In genomic region chr10:107260428-107260827, GRCm38 (mm10) we compare ENCODE assay signal across 22 mouse cellular contexts. TPM values are rescaled to one million over a fixed set of nuclear protein-coding genes. Genes with fewer than 3 reads are reported as not detected.
DNase-seq lines count a peak whose midpoint lies in the region; ATAC-seq and TF ChIP-seq lines count a peak whose summit lies in the region.
"Had no signal": no experiment of that assay in that cellular context is flagged by ENCODE, and none has a peak within 500 bp of the region (broad histone marks: within the 10 kb centered on the region; RNA-seq: fewer than 3 reads in every experiment).

No protein-coding gene starts in this region.

- peak; percentile 45 for TF ChIP-seq CTCF in hindbrain, postnatal 0 days (IDR thresholded peaks at IDR 0.05; ENCODE audit: low read depth)
- TF ChIP-seq CTCF in liver, adult 2 months (IDR thresholded peaks at IDR 0.05; ENCODE audit: low read depth, low read length): 0 out of 2 replicates have a peak, but pooled peaks have one; percentile 2
- TF ChIP-seq CTCF in stomach, postnatal 0 days (IDR thresholded peaks at IDR 0.05; ENCODE audit: low read depth): peak; percentile 50

- no peaks in the 10 kb centered on the region for H3K9me3 ChIP-seq in hindbrain, postnatal 0 days (ENCODE audit: low read length)
- no peaks in the 10 kb centered on the region for H3K9me3 ChIP-seq in hindbrain, embryonic 11.5 days (ENCODE audit: control insufficient read depth, low read length)
- H3K9me3 ChIP-seq in liver, embryonic 12.5 days (replicated peaks): no peaks in the 10 kb centered on the region
- H3K9me3 ChIP-seq in stomach, postnatal 0 days (ENCODE audit: control insufficient read depth, low read length): no peaks in the 10 kb centered on the region
- H3K9me3 ChIP-seq: embryonic facial prominence, embryonic 15.5 days; forebrain, embryonic 15.5 days; hindbrain, embryonic 10.5 days; liver, embryonic 15.5 days had no signal

- no peaks in the 10 kb centered on the region for H3K27me3 ChIP-seq in hindbrain, postnatal 0 days (ENCODE audit: insufficient read depth, low read length)
- no peaks in the 10 kb centered on the region for H3K27me3 ChIP-seq in hindbrain, embryonic 11.5 days (ENCODE audit: control insufficient read depth, insufficient read depth, low read length)
- H3K27me3 ChIP-seq in liver, adult 2 months (ENCODE audit: control insufficient read depth, insufficient read depth, low read length): no peaks in the 10 kb centered on the region
- H3K27me3 ChIP-seq in liver, embryonic 12.5 days (replicated peaks): no peaks in the 10 kb centered on the region
- H3K27me3 ChIP-seq in stomach, postnatal 0 days (ENCODE audit: control insufficient read depth, insufficient read depth, low read length): no peaks in the 10 kb centered on the region
- H3K27me3 ChIP-seq: embryonic facial prominence, embryonic 15.5 days; forebrain, embryonic 15.5 days; liver, embryonic 15.5 days had no signal

- no peak overlapping the region for H3K4me2 ChIP-seq in hindbrain, postnatal 0 days (ENCODE audit: low read depth, low read length)
- no peak overlapping the region for H3K4me2 ChIP-seq in hindbrain, embryonic 11.5 days (replicated peaks; ENCODE audit: low read depth, low read length)
- H3K4me2 ChIP-seq in liver, embryonic 12.5 days: no peak overlapping the region
- H3K4me2 ChIP-seq in stomach, postnatal 0 days (replicated peaks; ENCODE audit: low read depth): no peak overlapping the region
- H3K4me2 ChIP-seq: embryonic facial prominence, embryonic 15.5 days; forebrain, embryonic 15.5 days; liver, embryonic 15.5 days had no signal

- H3K4me1 ChIP-seq in hindbrain, postnatal 0 days (ENCODE audit: insufficient read depth, low read length): no peaks in the 10 kb centered on the region
- H3K4me1 ChIP-seq in hindbrain, embryonic 11.5 days (replicated peaks; ENCODE audit: control insufficient read depth, insufficient read depth, low read length): no peaks in the 10 kb centered on the region
- no peaks in the 10 kb centered on the region for H3K4me1 ChIP-seq in liver, adult 2 months (ENCODE audit: control insufficient read depth, insufficient read depth, low read length)
- H3K4me1 ChIP-seq in liver, embryonic 12.5 days: no peaks in the 10 kb centered on the region
- no peaks in the 10 kb centered on the region for H3K4me1 ChIP-seq in stomach, postnatal 0 days (replicated peaks; ENCODE audit: control insufficient read depth, insufficient read depth)
- H3K4me1 ChIP-seq: embryonic facial prominence, embryonic 15.5 days; forebrain, embryonic 15.5 days; hindbrain, embryonic 10.5 days; liver, embryonic 15.5 days had no signal

- H3K79me2 ChIP-seq in liver, adult 2 months (ENCODE audit: control insufficient read depth, insufficient read depth, low read length): no peaks in the 10 kb centered on the region

- no peak for TF ChIP-seq EP300 in stomach, postnatal 0 days (optimal IDR thresholded peaks at IDR 0.05)

- TF ChIP-seq POLR2A in liver, adult 2 months (IDR thresholded peaks at IDR 0.05; ENCODE audit: extremely low read depth, insufficient read depth, low read length): no peak

- H3K4me3 ChIP-seq in hindbrain, postnatal 0 days (ENCODE audit: low read length): no peak overlapping the region
- H3K4me3 ChIP-seq in hindbrain, embryonic 11.5 days (ENCODE audit: low read depth, low read length): no peak overlapping the region
- no peak overlapping the region for H3K4me3 ChIP-seq in liver, adult 2 months (ENCODE audit: insufficient read depth, low read depth, low read length)
- H3K4me3 ChIP-seq in liver, embryonic 12.5 days: no peak overlapping the region
- no peak overlapping the region for H3K4me3 ChIP-seq in stomach, postnatal 0 days (ENCODE audit: low read depth, low read length)
- H3K4me3 ChIP-seq: embryonic facial prominence, embryonic 15.5 days; forebrain, embryonic 15.5 days; hindbrain, embryonic 10.5 days; liver, embryonic 15.5 days had no signal

- no peak overlapping the region for H3K9ac ChIP-seq in hindbrain, postnatal 0 days (replicated peaks; ENCODE audit: low read length)
- H3K9ac ChIP-seq in hindbrain, embryonic 11.5 days (ENCODE audit: low read depth, low read length): no peak overlapping the region
- no peak overlapping the region for H3K9ac ChIP-seq in liver, adult 2 months (ENCODE audit: low read depth, low read length)
- no peak overlapping the region for H3K9ac ChIP-seq in liver, embryonic 12.5 days
- no peak overlapping the region for H3K9ac ChIP-seq in stomach, postnatal 0 days (ENCODE audit: low read length)
- H3K9ac ChIP-seq: embryonic facial prominence, embryonic 15.5 days; forebrain, embryonic 15.5 days; liver, embryonic 15.5 days had no signal

- no peaks in the 10 kb centered on the region for H3K36me3 ChIP-seq in hindbrain, postnatal 0 days (ENCODE audit: insufficient read depth, low read length)
- no peaks in the 10 kb centered on the region for H3K36me3 ChIP-seq in hindbrain, embryonic 11.5 days (ENCODE audit: control insufficient read depth, insufficient read depth, low read length)
- H3K36me3 ChIP-seq in liver, adult 2 months (ENCODE audit: control insufficient read depth, insufficient read depth, low read length): no peaks in the 10 kb centered on the region
- no peaks in the 10 kb centered on the region for H3K36me3 ChIP-seq in liver, embryonic 12.5 days
- H3K36me3 ChIP-seq in stomach, postnatal 0 days (ENCODE audit: control insufficient read depth, insufficient read depth, low read length): no peaks in the 10 kb centered on the region
- H3K36me3 ChIP-seq: embryonic facial prominence, embryonic 15.5 days; forebrain, embryonic 15.5 days; hindbrain, embryonic 10.5 days; liver, embryonic 15.5 days had no signal

- peak; percentile 13 to 43 for DNase-seq in cerebellum, postnatal 14 days
- DNase-seq in cerebellum, postnatal 36 days: no peak
- no peak for DNase-seq in hindbrain, postnatal 0 days (ENCODE audit: low spot score)
- DNase-seq in hindbrain, embryonic 11.5 days (ENCODE audit: low spot score): no peak
- peak; percentile 34 for DNase-seq in liver, adult 2 months (ENCODE audit: extremely low read depth, low read depth, low spot score)
- DNase-seq in stomach, postnatal 0 days (ENCODE audit: low spot score): no peak
- DNase-seq: adrenal gland, postnatal 36 days; cerebellum, adult 11 months; kidney, adult 18-20 months; kidney, postnatal 25 days; thymus, adult 2 months had no signal

- 84% methylated on average over 2 of the region's 2 CpGs for WGBS in hindbrain, postnatal 0 days
- WGBS in hindbrain, embryonic 11.5 days: 87% methylated on average over 2 of the region's 2 CpGs
- WGBS in liver, adult 2 months: 71% methylated on average over 2 of the region's 2 CpGs
- WGBS in liver, embryonic 12.5 days (ENCODE audit: insufficient replicate concordance): 60% methylated on average over 2 of the region's 2 CpGs
- 75% methylated on average over 2 of the region's 2 CpGs for WGBS in stomach, postnatal 0 days

- no peak overlapping the region for H3K27ac ChIP-seq in hindbrain, postnatal 0 days
- H3K27ac ChIP-seq in hindbrain, embryonic 11.5 days (ENCODE audit: low read depth, low read length): no peak overlapping the region
- H3K27ac ChIP-seq in liver, adult 2 months (replicated peaks; ENCODE audit: insufficient read depth, low read depth, low read length): no peak overlapping the region
- no peak overlapping the region for H3K27ac ChIP-seq in liver, embryonic 12.5 days
- no peak overlapping the region for H3K27ac ChIP-seq in stomach, postnatal 0 days (replicated peaks)
- H3K27ac ChIP-seq: embryonic facial prominence, embryonic 15.5 days; forebrain, embryonic 15.5 days; hindbrain, embryonic 10.5 days; liver, embryonic 15.5 days; macrophage had no signal

- no peak for ATAC-seq in hindbrain, postnatal 0 days
- no peak for ATAC-seq in hindbrain, embryonic 11.5 days (ENCODE audit: low FRiP score)
- ATAC-seq in liver, embryonic 12.5 days: no peak
- no peak for ATAC-seq in stomach, postnatal 0 days (ENCODE audit: low FRiP score, low TSS enrichment)
- ATAC-seq: CD4-positive, CD25-positive, alpha-beta regulatory T cell, adult 4 months; forebrain, embryonic 15.5 days; lung, postnatal 0 days had no signal

RNA-seq across cellular contexts. Expression of gene Lin7a, which starts 11.1 kb away (rescaled TPM):
- 26.0 and 30.4 TPM in 2 replicates for total RNA-seq in hindbrain, postnatal 0 days (2014; rRNA removed)
- 26.6 and 27.8 TPM in 2 replicates for polyA plus RNA-seq in hindbrain, postnatal 0 days (2015; fragmentation: Nextera tagmentation; extraction: Ambion mirVana)
- 22.7 and 25.9 TPM in 2 replicates for polyA plus RNA-seq in hindbrain, embryonic 11.5 days (2014; fragmentation: Nextera tagmentation; extraction: Ambion mirVana)
- total RNA-seq in liver, adult 2 months (2014; rRNA removed): 16.1 and 28.2 TPM in 2 replicates
- 3.4 and 4.4 TPM in 2 replicates for polyA plus RNA-seq in liver, adult 2 months (2012; rRNA removed)
- polyA plus RNA-seq in liver, embryonic 12.5 days (2016; fragmentation: Nextera tagmentation; extraction: Ambion mirVana): 0.72 and 1.2 TPM in 2 replicates
- polyA plus RNA-seq in stomach, postnatal 0 days (2015; fragmentation: Nextera tagmentation; extraction: Ambion mirVana): 0.56 and 0.74 TPM in 2 replicates
- total RNA-seq: common myeloid progenitor, adult 5-6 weeks; monocyte, adult 5-6 weeks; neutrophil, adult 5-6 weeks had no signal
- polyA plus RNA-seq: CD4-positive, CD25-positive, alpha-beta regulatory T cell, adult 4 months; macrophage; thymus, adult 2 months had no signal

Comparison
In these comparisons a context has a peak if more than half of its experiments do, and no peak if none do; other contexts are left out.
1. DNase-seq: peak in cerebellum, postnatal 14 days (2 of 2) and liver, adult 2 months (single experiment); none in cerebellum, postnatal 36 days (0 of 2), hindbrain, postnatal 0 days (single experiment), hindbrain, embryonic 11.5 days (single experiment) and stomach, postnatal 0 days (single experiment).
2. Peak in every context shown above with its lines, with median percentiles within 50 percentile points of each other: CTCF ChIP-seq.